Mouse (Mus musculus) heart, embryonic 16.5 days (tissue): ENCODE results near the gene Gm7029. TPM values are rescaled to one million over a fixed set of nuclear protein-coding genes. Genes with fewer than 3 reads are reported as not detected.
"Not testable (repeated sequence)": the region's sequence is repeated elsewhere in the genome, so short reads cannot be mapped to it uniquely, and the experiment has no call there.

Experiments
- ATAC-seq: fragments of 200-750 bp; cut with Nextera tagmentation; replicated peaks from 2 replicates; pipeline ENCODE4 v1.8.0; 2017; ENCODE audit warnings: moderate number of reproducible peaks; ENCODE audit not compliant: insufficient read depth, low FRiP score; ENCODE audit errors: extremely low read depth
- H3K27ac ChIP-seq: fragments of 300-500 bp; sonication (generic); 2 replicates; pipeline ENCODE4 v1.5.1; 2014; ENCODE audit warnings: mild to moderate bottlenecking, low read length, control low read depth, moderate library complexity
- H3K27me3 ChIP-seq: fragments of 300-500 bp; sonication (generic); 2 replicates; pipeline ENCODE4 v1.6.1; 2014; ENCODE audit warnings: low read length, mixed read lengths; ENCODE audit not compliant: control insufficient read depth, insufficient read depth
- H3K36me3 ChIP-seq: fragments of 300-500 bp; sonication (generic); 2 replicates; pipeline ENCODE4 v1.6.1; 2014; ENCODE audit not compliant: control insufficient read depth, insufficient read depth
- H3K4me1 ChIP-seq: fragments of 300-500 bp; sonication (generic); 2 replicates; pipeline ENCODE4 v1.6.1; 2014; ENCODE audit warnings: low read length, mixed read lengths; ENCODE audit not compliant: control insufficient read depth, insufficient read depth
- H3K4me2 ChIP-seq: fragments of 300-500 bp; sonication (generic); 2 replicates; pipeline ENCODE4 v1.6.1; 2014; ENCODE audit warnings: low read depth, mild to moderate bottlenecking, control low read depth, low read length
- H3K4me3 ChIP-seq: fragments of 300-500 bp; sonication (generic); 2 replicates; pipeline ENCODE4 v1.5.1; 2014; ENCODE audit warnings: mild to moderate bottlenecking, control low read depth, low read length
- H3K9ac ChIP-seq: fragments of 300-500 bp; sonication (generic); 2 replicates; pipeline ENCODE4 v1.6.1; 2014; ENCODE audit warnings: low read length, control low read depth
- H3K9me3 ChIP-seq: fragments of 300-500 bp; sonication (generic); replicated peaks from 2 replicates; pipeline ENCODE4 v1.6.1; 2016; ENCODE audit warnings: low read length; ENCODE audit not compliant: control insufficient read depth
- WGBS: fragments of 180-500 bp; shearing (Covaris S2); extraction: QIAGEN DNeasy Blood & Tissue Kit; methylation state at CpG from one replicate; pipeline ENCODE4 v1.1.7; 2014; 5-methylcytosine and 5-hydroxymethylcytosine counted together
- polyA plus RNA-seq: library from polyadenylated mRNA; unstranded; fragments of >200 nt; fragmentation: Nextera tagmentation; extraction: Ambion mirVana; gene quantifications from 2 replicates; pipeline ENCODE4 v1.2.1, GENCODE M21; 2015

Gene Gm7029
- polyA plus RNA-seq: not detected in 2 replicates

GRCm38 (mm10) chr17:33873537-33873936, at the start of gene Gm7029:
Gm7029 (plus strand) TSS chr17:33873837.
- H3K27me3 ChIP-seq, H3K9ac ChIP-seq, ATAC-seq, H3K27ac ChIP-seq, H3K36me3 ChIP-seq, H3K4me1 ChIP-seq, H3K4me2 ChIP-seq, H3K9me3 ChIP-seq, H3K4me3 ChIP-seq: not testable (repeated sequence)
- 78% methylated on average over 4 of the region's 12 CpGs for WGBS

- Histone ChIP-seq H3K27ac (peak within 1 kb of the TSS; percentile 88), H3K9me3 (no peaks in the 10 kb centered on the region), H3K36me3 (peaks cover 27% of the 10 kb centered on the region), H3K4me3 (peak within 1 kb of the TSS; percentile 90), H3K4me1 (peaks cover 42% of the 10 kb centered on the region), H3K27me3 (no peaks in the 10 kb centered on the region), H3K9ac (peak within 1 kb of the TSS; percentile 92), H3K4me2 (peak within 1 kb of the TSS; percentile 90)
- under 1% methylated on average over 51 of the region's 51 CpGs for whole genome bisulfite sequencing
- peak; percentile 90 for ATAC-seq
These were observed 49.3 kb upstream of the Gm7029 start, which contains the start of the genes Rps28 and Ndufa7 for GRCm38 (mm10) chr17:33824084-33824996. Rps28 (minus strand) TSS chr17:33824562. Ndufa7 (plus strand) TSS chr17:33824572.

GRCm38 (mm10) chr17:33824997-33825330, 48.7 kb upstream of the Gm7029 start:
- H3K9ac ChIP-seq: peak overlapping the region; percentile 92
- H3K4me2 ChIP-seq: peak overlapping the region; percentile 83
- not testable (repeated sequence) for ATAC-seq, H3K27me3 ChIP-seq, H3K9me3 ChIP-seq
- peaks cover 27% of the 10 kb centered on the region for H3K36me3 ChIP-seq
- H3K27ac ChIP-seq: peak overlapping the region; percentile 88
- peak overlapping the region; percentile 90 for H3K4me3 ChIP-seq
- H3K4me1 ChIP-seq: peaks cover 48% of the 10 kb centered on the region
- 3% methylated on average over 6 of the region's 6 CpGs for WGBS

GRCm38 (mm10) chr17:33825462-33825861, 48.2 kb upstream of the Gm7029 start:
- peak overlapping the region; percentile 83 for H3K4me2 ChIP-seq
- WGBS: 85% methylated on average over 8 of the region's 8 CpGs
- H3K36me3 ChIP-seq: peaks cover 32% of the 10 kb centered on the region
- no peak overlapping the region for H3K27ac ChIP-seq
- no peak overlapping the region; the same call in 1 of the 2 replicates for H3K9ac ChIP-seq
- H3K4me3 ChIP-seq: peak overlapping the region; percentile 90
- ATAC-seq: no peak
- no peaks in the 10 kb centered on the region for H3K9me3 ChIP-seq
- no peaks in the 10 kb centered on the region for H3K27me3 ChIP-seq
- H3K4me1 ChIP-seq: peaks cover 48% of the 10 kb centered on the region

- Histone ChIP-seq H3K27me3 (no peaks in the 10 kb centered on the region), H3K9me3 (no peaks in the 10 kb centered on the region), H3K4me1 (peaks cover 43% of the 10 kb centered on the region), H3K4me3 (no peak overlapping the region), H3K9ac (no peak overlapping the region), H3K4me2 (no peak overlapping the region), H3K27ac (no peak overlapping the region), H3K36me3 (peaks cover 29% of the 10 kb centered on the region)
- WGBS: 0% methylated on average over 3 of the region's 3 CpGs
- ATAC-seq: no peak
These were observed 46.8 kb upstream of the Gm7029 start for GRCm38 (mm10) chr17:33826850-33827249.

GRCm38 (mm10) chr17:33828892-33829291, 44.7 kb upstream of the Gm7029 start:
- Histone ChIP-seq H3K4me3 (no peak overlapping the region), H3K9ac (no peak overlapping the region; the same call in 1 of the 2 replicates), H3K4me2 (peak overlapping the region; percentile 13), H3K4me1 (peaks cover 32% of the 10 kb centered on the region), H3K27ac (peak overlapping the region; percentile 58), H3K9me3 (no peaks in the 10 kb centered on the region), H3K27me3 (no peaks in the 10 kb centered on the region), H3K36me3 (peaks cover 28% of the 10 kb centered on the region)
- 16% methylated on average over 2 of the region's 2 CpGs for WGBS
- ATAC-seq: peak; percentile 69

- H3K27ac ChIP-seq: peak overlapping the region; percentile 23
- no peaks in the 10 kb centered on the region for H3K9me3 ChIP-seq
- 80% methylated on average over 10 of the region's 10 CpGs for WGBS
- peaks cover 33% of the 10 kb centered on the region for H3K36me3 ChIP-seq
- H3K27me3 ChIP-seq: no peaks in the 10 kb centered on the region
- peaks cover 32% of the 10 kb centered on the region for H3K4me1 ChIP-seq
- ATAC-seq: no peak
- no peak overlapping the region for H3K4me3 ChIP-seq
- H3K4me2 ChIP-seq: peak overlapping the region; percentile 13; the same call in 1 of the 2 replicates
- no peak overlapping the region for H3K9ac ChIP-seq
These were observed 44.1 kb upstream of the Gm7029 start for GRCm38 (mm10) chr17:33829561-33829960.

GRCm38 (mm10) chr17:33842966-33843795, 30.5 kb upstream of the Gm7029 start, which contains the start of gene Cd320:
Cd320 (plus strand) TSS chr17:33843091.
- Histone ChIP-seq H3K36me3 (peaks cover 5% of the 10 kb centered on the region; the same call in 1 of the 2 replicates), H3K27ac (no peak within 1 kb of the TSS), H3K4me2 (peak within 1 kb of the TSS; percentile 87), H3K27me3 (no peaks in the 10 kb centered on the region), H3K4me1 (peaks cover 10% of the 10 kb centered on the region), H3K9ac (peak within 1 kb of the TSS; percentile 78), H3K9me3 (no peaks in the 10 kb centered on the region), H3K4me3 (peak within 1 kb of the TSS; percentile 92)
- ATAC-seq: peak; percentile 93
- WGBS: under 1% methylated on average over 44 of the region's 45 CpGs
